Comparison of ENCODE assay signal across 13 mouse cellular contexts in the genomic region with DNA sequence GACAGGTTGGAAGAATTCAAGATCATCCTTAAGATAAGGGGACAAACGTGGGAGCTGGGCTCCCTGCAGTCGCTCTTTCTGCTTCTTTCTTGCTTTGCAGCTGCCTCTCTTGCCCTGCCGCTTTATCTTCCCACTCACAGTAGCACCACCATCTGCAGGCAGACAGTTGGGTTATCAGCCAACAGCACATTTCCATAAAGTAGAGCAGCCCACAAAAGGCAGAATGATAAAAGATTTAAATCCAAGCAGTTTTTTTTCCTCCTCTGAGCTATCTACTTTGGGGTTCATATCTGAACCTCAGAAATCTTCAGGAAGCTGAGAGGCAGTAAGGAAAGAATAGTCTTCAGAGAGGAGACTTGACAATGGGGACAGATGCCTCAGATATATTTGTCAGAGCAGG. TPM values are rescaled to one million over a fixed set of nuclear protein-coding genes. Genes with fewer than 3 reads are reported as not detected.
DNase-seq lines count a peak whose midpoint lies in the region; ATAC-seq and TF ChIP-seq lines count a peak whose summit lies in the region.
"Had no signal": no experiment of that assay in that cellular context is flagged by ENCODE, and none has a peak within 500 bp of the region (broad histone marks: within the 10 kb centered on the region; RNA-seq: fewer than 3 reads in every experiment).

No protein-coding gene starts in this region.

- no peak overlapping the region for H3K4me3 ChIP-seq in forebrain, postnatal 0 days (ENCODE audit: low read depth, low read length)
- H3K4me3 ChIP-seq: heart, embryonic 13.5 days had no signal

- peak; percentile 22; the same call in 1 of the 2 replicates for TF ChIP-seq CTCF in forebrain, postnatal 0 days (IDR thresholded peaks at IDR 0.05; ENCODE audit: low read depth)

- H3K36me3 ChIP-seq in forebrain, postnatal 0 days (ENCODE audit: insufficient read depth): no peaks in the 10 kb centered on the region
- H3K36me3 ChIP-seq: heart, embryonic 13.5 days had no signal

- peak overlapping the region; percentile 54 for H3K27ac ChIP-seq in forebrain, postnatal 0 days (ENCODE audit: low read depth, low read length)
- H3K27ac ChIP-seq: heart, embryonic 13.5 days; stomach, postnatal 0 days had no signal

- H3K9ac ChIP-seq in forebrain, postnatal 0 days: no peak overlapping the region; the same call in 1 of the 2 replicates
- H3K9ac ChIP-seq: heart, embryonic 13.5 days had no signal

- intact Hi-C loops in left cerebral cortex, postnatal 36 days (cut with DNase I): loop anchor here (5.0 kb wide), 1 partner anchor 45 kb away; no protein-coding TSS in a partner anchor
- intact Hi-C loops in heart, postnatal 14 days (cut with DNase I): no loop called here

- WGBS in forebrain, postnatal 0 days: 26% methylated on average over 3 of the region's 3 CpGs

- DNase-seq in layer of hippocampus, adult 11-12 months (ENCODE audit: low spot score): peak; percentile 77
- DNase-seq in layer of hippocampus, postnatal 25 days (ENCODE audit: extremely low spot score in 1 of 2, low spot score in 1 of 2): no peak
- peak; percentile 72 for DNase-seq in forebrain, postnatal 0 days
- peak; percentile 47 to 54 for DNase-seq in left cerebral cortex, postnatal 36 days (ENCODE audit: low spot score in 2 of 2)
- DNase-seq in right cerebral cortex, postnatal 14 days: peak; percentile 18
- no peak for DNase-seq in adrenal gland, postnatal 10 days
- no peak for DNase-seq in urinary bladder, postnatal 4 days (ENCODE audit: low spot score in 2 of 2)
- DNase-seq in heart, postnatal 14 days: no peak
- DNase-seq: lung, postnatal 4 days; retina, postnatal 1 day had no signal

- peaks cover 13% of the 10 kb centered on the region; the same call in 1 of the 2 replicates for H3K4me1 ChIP-seq in forebrain, postnatal 0 days (ENCODE audit: insufficient read depth)
- H3K4me1 ChIP-seq: heart, embryonic 13.5 days had no signal

- no peaks in the 10 kb centered on the region for H3K9me3 ChIP-seq in forebrain, postnatal 0 days (ENCODE audit: low read length)
- H3K9me3 ChIP-seq: heart, embryonic 13.5 days had no signal

- no peak overlapping the region for H3K4me2 ChIP-seq in forebrain, postnatal 0 days (ENCODE audit: low read depth)
- H3K4me2 ChIP-seq: heart, embryonic 13.5 days had no signal

- peak; percentile 74 for ATAC-seq in forebrain, postnatal 0 days
- ATAC-seq: CD4-positive, CD25-positive, alpha-beta regulatory T cell, adult 4 months had no signal

- H3K27me3 ChIP-seq in forebrain, postnatal 0 days (ENCODE audit: insufficient read depth, low read length): no peaks in the 10 kb centered on the region
- H3K27me3 ChIP-seq: heart, embryonic 13.5 days had no signal

RNA-seq across cellular contexts. Expression of a gene that starts 24.9 kb away (rescaled TPM):
- 100 to 1,000 TPM; 123 to 133 TPM for total RNA-seq in layer of hippocampus, postnatal 25 days (2021)
- 43.2 and 46.1 TPM in 2 replicates for total RNA-seq in forebrain, postnatal 0 days (2014; rRNA removed)
- 15.5 and 20.2 TPM in 2 replicates for polyA plus RNA-seq in forebrain, postnatal 0 days (2015; fragmentation: Nextera tagmentation; extraction: Ambion mirVana)
- total RNA-seq in left cerebral cortex, postnatal 36 days (2021): 100 to 1,000 TPM; 104 to 110 TPM
- 10 to 100 TPM; 30.2 to 36.4 TPM for total RNA-seq in adrenal gland, postnatal 10 days (2021)
- 10 to 100 TPM; 32.1 to 33.6 TPM for total RNA-seq in heart, postnatal 14 days (2021)

Comparison
In these comparisons a context has a peak if more than half of its experiments do, and no peak if none do; other contexts are left out.
1. DNase-seq: peak in layer of hippocampus, adult 11-12 months (single experiment), forebrain, postnatal 0 days (single experiment), left cerebral cortex, postnatal 36 days (2 of 2) and right cerebral cortex, postnatal 14 days (single experiment); none in layer of hippocampus, postnatal 25 days (0 of 2), adrenal gland, postnatal 10 days (single experiment), urinary bladder, postnatal 4 days (0 of 2) and heart, postnatal 14 days (0 of 2).